Mouse (Mus musculus): ENCODE data around the gene Adam22. TPM values are rescaled to one million over a fixed set of nuclear protein-coding genes. Genes with fewer than 3 reads are reported as not detected.
A peak's percentile ranks its signal among the peaks of the same experiment; 100 is the strongest.

The Adam22 gene
- total RNA-seq, 2 experiments from 2014 or later: 4.2 to 4.5 TPM

GRCm38 (mm10) chr5:8341676-8342075, 26.3 kb downstream of the Adam22 start:
- no peak for DNase-seq
- intact Hi-C loops (cut with DNase I): no loop called here

GRCm38 (mm10) chr5:8327645-8328269, 40.2 kb downstream of the Adam22 start:
- intact Hi-C loops (cut with DNase I): no loop called here
- DNase-seq: no peak

- no peak for DNase-seq
- intact Hi-C loops (cut with DNase I): no loop called here
Measured at GRCm38 (mm10) chr5:8326671-8327070, 41.3 kb downstream of the Adam22 start.

GRCm38 (mm10) chr5:8312324-8312723, 55.6 kb downstream of the Adam22 start:
- no peak for DNase-seq
- intact Hi-C loops (cut with DNase I): no loop called here

- intact Hi-C loops (cut with DNase I): no loop called here
- peak; percentile 7 to 9 for DNase-seq
Measured at GRCm38 (mm10) chr5:8310907-8311306, 57.1 kb downstream of the Adam22 start.

- no peak for DNase-seq
- intact Hi-C loops (cut with DNase I): no loop called here
Measured at GRCm38 (mm10) chr5:8297719-8298419, 70.1 kb downstream of the Adam22 start.

- intact Hi-C loops (cut with DNase I): no loop called here
- no peak for DNase-seq
Measured at GRCm38 (mm10) chr5:8293287-8293686, 74.7 kb downstream of the Adam22 start.

- intact Hi-C loops (cut with DNase I): no loop called here
Measured at GRCm38 (mm10) chr5:8291496-8291895, 76.5 kb downstream of the Adam22 start.

GRCm38 (mm10) chr5:8289678-8290614, 78.0 kb downstream of the Adam22 start:
- intact Hi-C loops (cut with DNase I): no loop called here
- no peak for DNase-seq

More at GRCm38 (mm10) chr5:8291496-8291895, 76.5 kb downstream of the Adam22 start:
- DNase-seq: no peak

GRCm38 (mm10) chr5:8284123-8284522, 83.8 kb downstream of the Adam22 start:
- intact Hi-C loops (cut with DNase I): no loop called here
- DNase-seq: no peak

- no peak for DNase-seq
- intact Hi-C loops (cut with DNase I): no loop called here
Measured at GRCm38 (mm10) chr5:8276141-8276540, 91.8 kb downstream of the Adam22 start.

- no peak for DNase-seq
- intact Hi-C loops (cut with DNase I): no loop called here
Measured at GRCm38 (mm10) chr5:8257366-8257765, 110.6 kb downstream of the Adam22 start.

- no peak for DNase-seq
- intact Hi-C loops (cut with DNase I): no loop called here
Measured at GRCm38 (mm10) chr5:8256487-8256886, 111.5 kb downstream of the Adam22 start.

GRCm38 (mm10) chr5:8244696-8245095, 123.3 kb downstream of the Adam22 start:
- intact Hi-C loops (cut with DNase I): no loop called here
- DNase-seq: no peak

- no peak for DNase-seq
- intact Hi-C loops (cut with DNase I): no loop called here
Measured at GRCm38 (mm10) chr5:8243064-8243615, 124.8 kb downstream of the Adam22 start.

- DNase-seq: no peak
- intact Hi-C loops (cut with DNase I): no loop called here
Measured at GRCm38 (mm10) chr5:8242660-8243059, 125.3 kb downstream of the Adam22 start.

GRCm38 (mm10) chr5:8227073-8227472, 140.9 kb downstream of the Adam22 start:
- intact Hi-C loops (cut with DNase I): no loop called here
- DNase-seq: no peak

- intact Hi-C loops (cut with DNase I): no loop called here
- no peak for DNase-seq
Measured at GRCm38 (mm10) chr5:8224321-8224705, 143.6 kb downstream of the Adam22 start.

- intact Hi-C loops (cut with DNase I): no loop called here
Measured at GRCm38 (mm10) chr5:8223597-8224320, 144.2 kb downstream of the Adam22 start.

GRCm38 (mm10) chr5:8221630-8222029, 146.3 kb downstream of the Adam22 start:
- no peak for DNase-seq
- intact Hi-C loops (cut with DNase I): no loop called here

More at GRCm38 (mm10) chr5:8223597-8224320, 144.2 kb downstream of the Adam22 start:
- DNase-seq: no peak

All from heart, postnatal 14 days (tissue).